Mouse (Mus musculus) forebrain, embryonic 16.5 days (tissue): ENCODE measurements at regions not wholly inside any gene's neighbourhood (a gene's known extent, or its start where the extent isn't known, plus 50 kb on each side); places are given as distances from the start of the nearest gene placed in this dataset.
A peak's percentile ranks its signal among the peaks of the same experiment; 100 is the strongest.

Source experiments
- ATAC-seq: fragments of 200-750 bp; cut with Nextera tagmentation; 2 replicates; pipeline ENCODE4 v1.8.0; 2017; ENCODE audit warnings: mild to moderate bottlenecking, moderate library complexity
- H3K27ac ChIP-seq: fragments of 300-500 bp; sonication (generic); 2 replicates; pipeline ENCODE4 v1.5.1; 2014; ENCODE audit warnings: low read length, control low read depth
- H3K27me3 ChIP-seq: fragments of 300-500 bp; sonication (generic); replicated peaks from 2 replicates; pipeline ENCODE4 v1.6.1; 2014; ENCODE audit warnings: low read length; ENCODE audit not compliant: control insufficient read depth, insufficient read depth
- H3K36me3 ChIP-seq: fragments of 300-500 bp; sonication (generic); 2 replicates; pipeline ENCODE4 v1.6.1; 2014; ENCODE audit not compliant: control insufficient read depth, insufficient read depth
- H3K4me1 ChIP-seq: fragments of 300-500 bp; sonication (generic); replicated peaks from 2 replicates; pipeline ENCODE4 v1.6.1; 2014; ENCODE audit warnings: low read length; ENCODE audit not compliant: control insufficient read depth, insufficient read depth
- H3K4me2 ChIP-seq: fragments of 300-500 bp; sonication (generic); 2 replicates; pipeline ENCODE4 v1.6.1; 2014; ENCODE audit warnings: mild to moderate bottlenecking, low read length, control low read depth
- H3K4me3 ChIP-seq: fragments of 300-500 bp; sonication (generic); replicated peaks from 2 replicates; pipeline ENCODE4 v1.5.1; 2014; ENCODE audit warnings: mild to moderate bottlenecking, low read length, control low read depth
- H3K9ac ChIP-seq: fragments of 300-500 bp; sonication (generic); replicated peaks from 2 replicates; pipeline ENCODE4 v1.6.1; 2014; ENCODE audit warnings: low read depth, low read length, control low read depth
- H3K9me3 ChIP-seq: fragments of 300-500 bp; sonication (generic); 2 replicates; pipeline ENCODE4 v1.6.1; 2016; ENCODE audit warnings: low read length; ENCODE audit not compliant: control insufficient read depth
- WGBS: fragments of 180-500 bp; shearing (Covaris S2); extraction: QIAGEN DNeasy Blood & Tissue Kit; methylation state at CpG from one replicate; pipeline ENCODE4 v1.1.7; 2014; 5-methylcytosine and 5-hydroxymethylcytosine counted together

DNA sequence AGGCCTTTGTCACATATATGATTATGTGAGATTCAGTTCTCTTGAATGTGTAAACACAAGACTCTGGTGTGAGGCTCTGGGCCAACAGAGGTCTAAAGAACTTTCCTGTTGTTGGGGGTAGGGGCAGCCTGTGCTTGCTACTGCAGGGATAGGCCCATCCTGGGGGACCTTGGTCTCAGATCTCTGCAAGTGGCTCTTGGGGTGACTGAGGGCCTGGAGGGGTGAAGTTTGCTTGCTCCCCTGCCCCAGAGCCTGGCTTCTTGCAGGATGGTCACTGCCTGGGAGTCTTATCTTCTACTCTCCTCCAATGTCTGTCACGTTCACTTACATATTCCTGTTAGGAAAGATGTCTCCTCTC, 121.8 kb upstream of the Arhgap5 start:
- Histone ChIP-seq H3K36me3 (no peaks in the 10 kb centered on the region), H3K4me2 (no peak overlapping the region), H3K9me3 (no peaks in the 10 kb centered on the region), H3K27me3 (no peaks in the 10 kb centered on the region), H3K9ac (no peak overlapping the region), H3K4me3 (no peak overlapping the region), H3K27ac (no peak overlapping the region; the same call in 1 of the 2 replicates), H3K4me1 (peaks cover 17% of the 10 kb centered on the region)
- ATAC-seq: peak; percentile 30
- 86% methylated on average over 1 of the region's 1 CpGs for WGBS

GRCm38 (mm10) chr12:52382832-52383580, 120.8 kb upstream of the Arhgap5 start:
- WGBS: 12% methylated on average over 7 of the region's 7 CpGs
- H3K36me3 ChIP-seq: no peaks in the 10 kb centered on the region
- H3K9ac ChIP-seq: no peak overlapping the region
- H3K27ac ChIP-seq: no peak overlapping the region
- no peak overlapping the region for H3K4me3 ChIP-seq
- H3K9me3 ChIP-seq: no peaks in the 10 kb centered on the region
- H3K27me3 ChIP-seq: no peaks in the 10 kb centered on the region
- no peak overlapping the region for H3K4me2 ChIP-seq
- peaks cover 17% of the 10 kb centered on the region for H3K4me1 ChIP-seq
- no peak for ATAC-seq

DNA sequence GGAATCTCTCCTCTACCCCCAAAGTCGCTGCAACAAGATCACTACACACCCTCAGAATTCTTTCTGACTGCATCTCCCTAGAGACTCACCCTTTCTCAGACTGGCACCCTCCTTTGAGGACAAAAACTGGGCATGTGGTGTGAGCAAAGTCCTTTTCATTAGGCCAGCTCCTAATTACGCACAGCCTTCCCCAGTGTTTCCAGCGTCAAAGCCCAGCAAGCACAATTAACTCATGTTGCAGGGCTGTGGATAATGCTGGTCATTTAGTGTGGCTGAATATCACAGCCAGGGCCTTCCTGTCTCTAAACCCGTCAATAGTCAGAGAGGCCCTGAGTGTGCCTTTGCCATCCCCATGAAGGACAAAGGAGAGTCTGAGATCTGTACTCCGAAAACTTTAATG, 114.2 kb upstream of the Arhgap5 start:
- H3K27me3 ChIP-seq: no peaks in the 10 kb centered on the region
- no peak overlapping the region for H3K4me3 ChIP-seq
- no peak overlapping the region for H3K4me2 ChIP-seq
- ATAC-seq: peak; percentile 79
- H3K9ac ChIP-seq: no peak overlapping the region
- H3K9me3 ChIP-seq: no peaks in the 10 kb centered on the region
- H3K27ac ChIP-seq: peak overlapping the region; percentile 43
- H3K4me1 ChIP-seq: peaks cover 15% of the 10 kb centered on the region
- no peaks in the 10 kb centered on the region for H3K36me3 ChIP-seq
- WGBS: 6% methylated on average over 5 of the region's 5 CpGs

DNA sequence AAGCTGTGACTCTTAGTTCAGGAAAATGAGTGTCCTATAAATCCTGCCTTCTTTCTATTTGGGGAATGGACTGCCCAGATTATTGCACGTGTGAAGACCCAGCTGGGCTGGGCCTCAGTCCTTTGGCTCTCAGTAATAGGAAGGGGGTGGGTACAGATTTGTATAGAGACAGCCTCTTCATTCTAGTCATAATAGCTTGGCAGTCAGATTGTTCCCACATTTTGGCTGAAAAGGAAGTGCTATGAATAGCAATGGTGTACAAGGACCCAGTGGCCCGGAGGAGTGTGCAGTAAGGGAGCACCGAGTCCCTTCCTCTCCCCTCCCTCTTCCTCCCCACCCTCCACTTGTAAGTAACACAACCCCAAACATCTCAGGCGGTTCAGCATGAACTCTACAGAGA, 113.5 kb upstream of the Arhgap5 start:
- Histone ChIP-seq H3K4me3 (no peak overlapping the region), H3K9me3 (no peaks in the 10 kb centered on the region), H3K36me3 (no peaks in the 10 kb centered on the region), H3K9ac (no peak overlapping the region), H3K4me1 (peaks cover 22% of the 10 kb centered on the region), H3K27me3 (no peaks in the 10 kb centered on the region), H3K27ac (0 out of 2 replicates have a peak overlapping the region, but pooled peaks have one; percentile 27), H3K4me2 (no peak overlapping the region)
- peak; percentile 79 for ATAC-seq
- 11% methylated on average over 4 of the region's 4 CpGs for WGBS

DNA sequence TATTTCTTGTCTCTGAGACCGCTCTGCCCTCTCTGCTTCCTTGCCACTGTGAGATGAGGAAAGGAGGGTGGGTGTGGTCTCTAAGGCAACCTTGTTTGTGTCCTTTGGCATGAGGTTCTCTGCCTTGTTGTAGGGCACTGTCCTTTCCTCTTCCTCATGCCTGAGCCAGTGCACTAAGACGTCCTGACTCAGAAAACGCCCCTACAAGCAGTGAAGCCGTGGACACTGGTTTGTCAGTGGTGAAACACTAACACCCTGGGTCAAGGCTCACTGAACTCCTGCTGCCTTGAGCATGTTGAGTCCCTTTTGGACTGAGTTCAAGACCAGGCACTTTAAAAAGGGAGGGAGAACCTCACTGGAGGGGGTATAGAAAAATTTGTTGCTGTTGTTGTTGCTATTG, 111.1 kb upstream of the Arhgap5 start:
- ATAC-seq: no peak
- peaks cover 40% of the 10 kb centered on the region for H3K4me1 ChIP-seq
- no peaks in the 10 kb centered on the region for H3K9me3 ChIP-seq
- 80% methylated on average over 4 of the region's 4 CpGs for WGBS
- no peak overlapping the region for H3K4me3 ChIP-seq
- H3K27ac ChIP-seq: no peak overlapping the region
- H3K9ac ChIP-seq: no peak overlapping the region
- H3K27me3 ChIP-seq: no peaks in the 10 kb centered on the region
- no peaks in the 10 kb centered on the region for H3K36me3 ChIP-seq
- no peak overlapping the region for H3K4me2 ChIP-seq

- 0 out of 2 replicates have a peak, but pooled peaks have one; percentile 7 for ATAC-seq
- no peak overlapping the region for H3K9ac ChIP-seq
- H3K36me3 ChIP-seq: no peaks in the 10 kb centered on the region
- 0 out of 2 replicates have a peak overlapping the region, but pooled peaks have one; percentile 3 for H3K4me2 ChIP-seq
- 0 out of 2 replicates have a peak overlapping the region, but pooled peaks have one; percentile 38 for H3K27ac ChIP-seq
- H3K9me3 ChIP-seq: no peaks in the 10 kb centered on the region
- H3K27me3 ChIP-seq: no peaks in the 10 kb centered on the region
- H3K4me3 ChIP-seq: no peak overlapping the region
- 50% methylated on average over 15 of the region's 15 CpGs for WGBS
- H3K4me1 ChIP-seq: peaks cover 48% of the 10 kb centered on the region
Observed at GRCm38 (mm10) chr12:52393981-52394718, 109.6 kb upstream of the Arhgap5 start.

GRCm38 (mm10) chr12:52394719-52395062, 109.1 kb upstream of the Arhgap5 start:
- Histone ChIP-seq H3K27ac (0 out of 2 replicates have a peak overlapping the region, but pooled peaks have one; percentile 38), H3K27me3 (no peaks in the 10 kb centered on the region), H3K9me3 (no peaks in the 10 kb centered on the region), H3K9ac (no peak overlapping the region), H3K4me3 (no peak overlapping the region), H3K4me2 (0 out of 2 replicates have a peak overlapping the region, but pooled peaks have one; percentile 3), H3K36me3 (no peaks in the 10 kb centered on the region), H3K4me1 (peaks cover 43% of the 10 kb centered on the region)
- WGBS: 46% methylated on average over 3 of the region's 3 CpGs
- peak; percentile 17; the same call in 1 of the 2 replicates for ATAC-seq

DNA sequence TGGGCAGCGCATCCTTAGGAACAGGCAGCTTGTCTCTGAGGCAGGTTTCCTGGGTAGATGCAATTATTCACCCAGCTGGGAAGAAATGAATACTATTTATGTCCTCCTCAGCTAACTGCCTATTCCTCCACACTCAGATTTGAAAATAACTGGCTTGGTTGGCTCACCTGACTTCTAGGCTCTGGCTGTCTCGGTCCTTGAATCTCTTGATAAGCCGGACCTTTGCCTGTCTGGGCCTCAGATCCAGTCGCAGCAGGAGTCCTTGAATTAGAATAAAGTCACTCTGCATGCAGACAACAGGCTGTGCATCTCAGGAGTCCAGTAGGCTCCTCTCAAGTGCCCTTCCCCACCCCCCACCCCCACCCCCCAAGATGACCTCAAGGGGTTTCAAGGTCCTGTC, 108.7 kb upstream of the Arhgap5 start:
- ATAC-seq: no peak
- no peak overlapping the region for H3K9ac ChIP-seq
- no peak overlapping the region for H3K4me3 ChIP-seq
- H3K27me3 ChIP-seq: no peaks in the 10 kb centered on the region
- H3K4me1 ChIP-seq: peaks cover 40% of the 10 kb centered on the region
- WGBS: 62% methylated on average over 4 of the region's 4 CpGs
- no peaks in the 10 kb centered on the region for H3K9me3 ChIP-seq
- H3K4me2 ChIP-seq: no peak overlapping the region
- no peaks in the 10 kb centered on the region for H3K36me3 ChIP-seq
- H3K27ac ChIP-seq: no peak overlapping the region

- peak; percentile 85 for ATAC-seq
- H3K4me3 ChIP-seq: no peak overlapping the region
- H3K9me3 ChIP-seq: no peaks in the 10 kb centered on the region
- H3K36me3 ChIP-seq: no peaks in the 10 kb centered on the region
- 41% methylated on average over 14 of the region's 14 CpGs for WGBS
- no peak overlapping the region for H3K9ac ChIP-seq
- no peaks in the 10 kb centered on the region for H3K27me3 ChIP-seq
- H3K27ac ChIP-seq: peak overlapping the region; percentile 3; the same call in 1 of the 2 replicates
- H3K4me1 ChIP-seq: peaks cover 35% of the 10 kb centered on the region
- no peak overlapping the region for H3K4me2 ChIP-seq
Observed at GRCm38 (mm10) chr12:52396178-52396841, 107.5 kb upstream of the Arhgap5 start.
